Mouse (Mus musculus): ENCODE results near the gene Dnah3. TPM values are rescaled to one million over a fixed set of nuclear protein-coding genes. Genes with fewer than 3 reads are reported as not detected.

Gene Dnah3
- polyA plus RNA-seq, 1 experiment from 2014 or later, result 0.26 TPM

- no peak for ATAC-seq (ENCODE audit: low FRiP score)
- Histone ChIP-seq H3K9ac (no peak overlapping the region), H3K4me1 (peaks cover 22% of the 10 kb centered on the region), H3K27ac (no peak overlapping the region), H3K4me3 (no peak overlapping the region), H3K9me3 (replicated peaks) (no peaks in the 10 kb centered on the region), H3K4me2 (replicated peaks) (no peak overlapping the region), H3K36me3 (no peaks in the 10 kb centered on the region), H3K27me3 (no peaks in the 10 kb centered on the region)
- 88% methylated on average over 1 of the region's 1 CpGs for WGBS
These were observed 202.9 kb downstream of the Dnah3 start for GRCm38 (mm10) chr7:119892198-119892597.

GRCm38 (mm10) chr7:119887887-119888286 lies 207.2 kb downstream of the Dnah3 start:
- no peaks in the 10 kb centered on the region for H3K4me1 ChIP-seq
- ATAC-seq (ENCODE audit: low FRiP score), result no peak

GRCm38 (mm10) chr7:119881229-119881628 lies 213.9 kb downstream of the Dnah3 start:
- H3K9me3 ChIP-seq (replicated peaks), result no peaks in the 10 kb centered on the region
- no peak for ATAC-seq (ENCODE audit: low FRiP score)
- no peak overlapping the region for H3K4me2 ChIP-seq (replicated peaks)
- no peaks in the 10 kb centered on the region for H3K4me1 ChIP-seq
- 0 out of 2 replicates have a peak, but pooled peaks cover 4% of the 10 kb centered on the region for H3K36me3 ChIP-seq
- no peak overlapping the region for H3K4me3 ChIP-seq
- 92% methylated on average over 2 of the region's 2 CpGs for WGBS
- no peak overlapping the region for H3K27ac ChIP-seq
- H3K27me3 ChIP-seq, result no peaks in the 10 kb centered on the region
- no peak overlapping the region for H3K9ac ChIP-seq

More at GRCm38 (mm10) chr7:119887887-119888286, 207.2 kb downstream of the Dnah3 start:
- Histone ChIP-seq H3K27me3 (no peaks in the 10 kb centered on the region), H3K36me3 (no peaks in the 10 kb centered on the region), H3K9me3 (replicated peaks) (no peaks in the 10 kb centered on the region), H3K27ac (no peak overlapping the region), H3K4me3 (no peak overlapping the region), H3K9ac (no peak overlapping the region), H3K4me2 (replicated peaks) (no peak overlapping the region)
- WGBS, result 92% methylated on average over 4 of the region's 4 CpGs

- Histone ChIP-seq H3K4me3 (no peak overlapping the region), H3K9me3 (replicated peaks) (no peaks in the 10 kb centered on the region), H3K9ac (no peak overlapping the region), H3K27ac (no peak overlapping the region), H3K36me3 (0 out of 2 replicates have a peak, but pooled peaks cover 4% of the 10 kb centered on the region), H3K4me2 (replicated peaks) (no peak overlapping the region), H3K27me3 (no peaks in the 10 kb centered on the region), H3K4me1 (no peaks in the 10 kb centered on the region)
- WGBS, result 94% methylated on average over 5 of the region's 5 CpGs
- no peak for ATAC-seq (ENCODE audit: low FRiP score)
These were observed 214.7 kb downstream of the Dnah3 start for GRCm38 (mm10) chr7:119880345-119880744.

- H3K4me3 ChIP-seq, result no peak overlapping the region
- H3K9ac ChIP-seq, result no peak overlapping the region
- 0 out of 2 replicates have a peak, but pooled peaks cover 4% of the 10 kb centered on the region for H3K36me3 ChIP-seq
- 92% methylated on average over 4 of the region's 4 CpGs for WGBS
- H3K4me2 ChIP-seq (replicated peaks), result no peak overlapping the region
- H3K9me3 ChIP-seq (replicated peaks), result no peaks in the 10 kb centered on the region
- no peaks in the 10 kb centered on the region for H3K27me3 ChIP-seq
- H3K27ac ChIP-seq, result no peak overlapping the region
- no peak for ATAC-seq (ENCODE audit: low FRiP score)
- H3K4me1 ChIP-seq, result no peaks in the 10 kb centered on the region
These were observed 215.9 kb downstream of the Dnah3 start for GRCm38 (mm10) chr7:119879171-119879570.

- Histone ChIP-seq H3K9ac (no peak overlapping the region), H3K9me3 (replicated peaks) (no peaks in the 10 kb centered on the region), H3K27ac (no peak overlapping the region), H3K27me3 (no peaks in the 10 kb centered on the region), H3K4me1 (no peaks in the 10 kb centered on the region), H3K4me3 (no peak overlapping the region), H3K36me3 (0 out of 2 replicates have a peak, but pooled peaks cover 4% of the 10 kb centered on the region), H3K4me2 (replicated peaks) (no peak overlapping the region)
- no peak for ATAC-seq (ENCODE audit: low FRiP score)
- WGBS, result 45% methylated on average over 3 of the region's 3 CpGs
These were observed 219.2 kb downstream of the Dnah3 start for GRCm38 (mm10) chr7:119875776-119876440.

- Histone ChIP-seq H3K4me2 (replicated peaks) (no peak overlapping the region), H3K27me3 (no peaks in the 10 kb centered on the region), H3K4me3 (no peak overlapping the region), H3K9me3 (replicated peaks) (no peaks in the 10 kb centered on the region), H3K4me1 (no peaks in the 10 kb centered on the region), H3K9ac (no peak overlapping the region), H3K27ac (no peak overlapping the region), H3K36me3 (no peaks in the 10 kb centered on the region)
- no peak for ATAC-seq (ENCODE audit: low FRiP score)
- WGBS, result 41% methylated on average over 2 of the region's 2 CpGs
These were observed 222.0 kb downstream of the Dnah3 start for GRCm38 (mm10) chr7:119873050-119873449.

Other genes with a start within 250 kb of the Dnah3 start
- gene Lyrm1, start 199.4 kb downstream of the Dnah3 start, polyA plus RNA-seq (2016; fragmentation: Nextera tagmentation; extraction: Ambion mirVana), result 14.0 and 15.2 TPM in 2 replicates
- 16.5 and 20.0 TPM in 2 replicates for gene Dcun1d3, start 199.0 kb downstream of the Dnah3 start, polyA plus RNA-seq (2016; fragmentation: Nextera tagmentation; extraction: Ambion mirVana)
- gene Tmem159, start 7.1 kb upstream of the Dnah3 start, polyA plus RNA-seq (2016; fragmentation: Nextera tagmentation; extraction: Ambion mirVana), result 18.7 and 20.7 TPM in 2 replicates
- not detected in 2 replicates for gene Zp2, start 50.0 kb upstream of the Dnah3 start, polyA plus RNA-seq (2016; fragmentation: Nextera tagmentation; extraction: Ambion mirVana)
- not detected in 2 replicates for gene Anks4b, start 78.6 kb upstream of the Dnah3 start, polyA plus RNA-seq (2016; fragmentation: Nextera tagmentation; extraction: Ambion mirVana)
- gene Crym, start 106.8 kb upstream of the Dnah3 start, polyA plus RNA-seq (2016; fragmentation: Nextera tagmentation; extraction: Ambion mirVana), result 32.9 and 80.0 TPM in 2 replicates
- not detected in 2 replicates for gene Abca14, start 108.7 kb upstream of the Dnah3 start, polyA plus RNA-seq (2016; fragmentation: Nextera tagmentation; extraction: Ambion mirVana)
- gene Abca15, start 233.4 kb upstream of the Dnah3 start, polyA plus RNA-seq (2016; fragmentation: Nextera tagmentation; extraction: Ambion mirVana), result not detected in 2 replicates

Measured in hindbrain, embryonic 12.5 days (tissue).